Mouse (Mus musculus): ENCODE results near the gene Slfn14.
"Not testable (repeated sequence)": the region's sequence is repeated elsewhere in the genome, so short reads cannot be mapped to it uniquely, and the experiment has no call there.

Gene Slfn14

DNA sequence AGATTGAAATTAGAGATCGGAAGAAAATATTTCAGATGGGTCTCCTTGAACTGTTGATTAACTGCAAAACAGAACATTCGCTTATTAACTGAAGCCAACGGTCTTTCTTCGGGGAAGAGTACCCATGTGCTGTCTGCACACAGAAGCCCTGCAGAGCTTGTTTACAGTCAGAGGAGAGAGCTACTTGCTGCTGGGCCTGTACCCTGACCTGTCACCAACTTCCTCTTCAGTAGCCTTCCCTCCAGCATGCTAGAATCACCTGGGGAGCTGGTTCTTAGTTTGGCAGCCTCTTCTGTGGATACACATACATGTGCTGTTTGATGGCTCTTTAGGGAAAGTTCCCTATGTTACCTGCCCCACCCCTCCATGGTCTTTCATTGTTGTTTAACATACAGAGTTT lies 899 bp downstream of the Slfn14 start:
- DNase-seq (ENCODE audit: low spot score in 2 of 2): no peak

DNA sequence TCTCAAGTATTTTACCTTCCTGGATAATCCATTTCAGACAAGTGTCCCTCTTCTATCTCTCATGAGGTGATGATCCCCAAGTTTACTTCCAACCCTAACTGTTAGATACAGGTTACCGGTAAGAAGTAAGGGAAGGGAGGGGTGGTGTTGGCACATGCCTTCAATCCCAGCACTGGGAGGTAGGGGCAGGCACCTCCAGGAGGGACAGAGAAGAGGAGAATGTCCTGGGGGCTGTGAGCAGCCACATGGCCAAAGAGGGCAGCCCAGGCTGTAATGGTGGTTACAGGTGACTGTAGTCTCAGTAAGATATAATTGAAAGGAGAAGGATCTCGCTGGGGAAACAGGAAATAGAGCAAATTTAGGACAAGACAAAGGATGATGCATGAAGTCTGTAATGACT lies 4.4 kb downstream of the Slfn14 start:
- DNase-seq (ENCODE audit: low spot score in 2 of 2): no peak

DNA sequence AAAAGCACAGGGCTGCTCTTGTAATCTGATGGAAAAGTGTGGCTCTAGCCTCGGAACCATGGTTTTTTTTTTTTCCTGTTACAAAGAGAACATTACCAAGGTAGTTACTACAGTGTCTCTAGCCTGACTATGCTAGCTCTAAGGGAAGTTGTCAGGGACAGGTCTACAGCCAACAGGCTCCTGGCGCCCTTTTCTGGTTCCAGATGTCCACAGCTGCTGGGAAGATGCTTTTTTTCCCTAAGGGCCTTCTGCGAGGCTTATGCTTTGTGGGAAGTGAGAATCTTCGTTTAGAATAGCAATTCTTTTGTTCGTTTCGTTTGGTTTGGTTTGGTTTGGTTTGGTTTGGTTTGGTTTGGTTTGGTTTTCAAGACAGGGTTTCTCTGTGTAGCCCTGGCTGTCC lies 6.8 kb downstream of the Slfn14 start:
- no peak for DNase-seq (ENCODE audit: low spot score in 2 of 2)

DNA sequence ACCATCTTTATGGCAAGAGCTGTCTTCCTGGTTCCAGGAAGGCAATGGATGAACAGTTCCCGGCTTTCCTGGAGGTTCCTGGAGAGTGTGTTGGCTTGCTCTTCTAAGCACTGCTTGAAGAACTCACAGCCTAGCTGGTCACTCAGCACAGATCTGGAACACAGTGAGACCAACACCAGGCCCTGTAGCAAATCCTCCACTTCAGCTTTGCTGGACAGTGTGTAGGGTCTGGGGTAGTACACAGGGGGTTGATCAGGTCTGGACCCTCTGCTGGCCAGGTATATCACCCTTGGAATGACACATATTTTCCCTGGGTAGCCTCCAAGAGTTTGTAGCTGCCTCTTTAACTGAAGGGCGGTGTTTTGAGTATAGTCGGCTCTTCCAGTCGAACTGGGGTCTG lies 7.5 kb downstream of the Slfn14 start:
- no peak for DNase-seq (ENCODE audit: low spot score in 2 of 2)

DNA sequence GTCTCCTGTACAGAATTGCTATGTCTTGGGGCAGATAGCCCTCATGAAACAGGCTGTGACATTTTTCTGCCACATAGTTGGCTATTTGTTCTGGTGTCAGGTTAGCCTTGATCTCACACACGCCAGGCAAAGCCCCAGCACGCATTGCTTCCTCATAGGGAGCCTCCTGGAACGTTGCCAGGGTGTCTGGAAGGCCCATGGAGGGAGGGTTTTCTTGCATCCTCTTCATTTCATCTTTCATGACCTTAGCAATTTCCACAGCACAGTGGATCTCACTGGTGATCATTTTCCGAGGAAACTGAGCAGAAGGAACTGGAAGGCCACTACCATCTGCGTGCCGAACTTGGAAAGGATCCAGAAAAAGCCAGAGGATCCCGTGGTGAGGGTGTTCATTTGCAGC lies 10.3 kb downstream of the Slfn14 start:
- no peak for DNase-seq (ENCODE audit: low spot score in 2 of 2)

DNA sequence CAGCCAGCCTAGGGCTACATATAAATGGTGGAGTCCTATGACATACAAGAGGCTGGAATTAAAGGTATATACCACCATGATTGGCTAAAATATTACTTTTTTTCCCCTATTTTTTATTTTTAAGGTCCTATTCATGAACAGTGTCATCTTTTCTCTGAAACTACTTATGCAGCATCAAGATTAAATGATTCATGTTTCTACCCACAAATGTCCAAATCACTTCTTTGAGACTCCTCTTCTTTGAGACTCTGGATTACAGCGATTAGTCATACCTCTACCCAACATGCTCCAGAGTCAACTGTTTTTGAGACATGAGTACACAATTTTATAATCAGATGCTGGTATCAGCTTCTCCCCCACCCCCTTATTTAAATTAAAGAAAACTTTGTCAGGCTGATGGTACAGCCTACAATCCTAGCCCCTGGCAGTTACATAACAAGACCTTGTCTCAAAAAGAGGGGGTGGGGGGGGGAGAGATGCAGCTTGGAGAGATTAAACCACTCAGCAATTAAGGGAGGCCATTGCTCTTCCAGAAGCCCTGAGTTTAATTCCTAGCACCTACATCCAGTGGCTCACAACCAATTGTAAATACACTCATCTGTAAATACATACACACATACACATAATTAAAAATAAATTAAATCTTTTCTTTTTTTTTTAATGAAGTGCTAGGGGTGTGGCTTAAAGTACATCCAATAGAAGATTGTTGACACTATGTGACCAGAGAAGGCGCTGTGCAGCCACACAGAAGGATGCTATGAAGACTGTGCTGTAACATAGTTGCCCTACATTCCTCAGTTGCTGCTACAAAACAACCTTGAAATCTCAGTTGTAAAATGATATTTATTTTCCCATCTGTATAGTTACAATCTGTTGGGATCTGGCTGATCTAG lies 14.3 kb downstream of the Slfn14 start:
- DNase-seq (ENCODE audit: low spot score in 2 of 2): no peak

DNA sequence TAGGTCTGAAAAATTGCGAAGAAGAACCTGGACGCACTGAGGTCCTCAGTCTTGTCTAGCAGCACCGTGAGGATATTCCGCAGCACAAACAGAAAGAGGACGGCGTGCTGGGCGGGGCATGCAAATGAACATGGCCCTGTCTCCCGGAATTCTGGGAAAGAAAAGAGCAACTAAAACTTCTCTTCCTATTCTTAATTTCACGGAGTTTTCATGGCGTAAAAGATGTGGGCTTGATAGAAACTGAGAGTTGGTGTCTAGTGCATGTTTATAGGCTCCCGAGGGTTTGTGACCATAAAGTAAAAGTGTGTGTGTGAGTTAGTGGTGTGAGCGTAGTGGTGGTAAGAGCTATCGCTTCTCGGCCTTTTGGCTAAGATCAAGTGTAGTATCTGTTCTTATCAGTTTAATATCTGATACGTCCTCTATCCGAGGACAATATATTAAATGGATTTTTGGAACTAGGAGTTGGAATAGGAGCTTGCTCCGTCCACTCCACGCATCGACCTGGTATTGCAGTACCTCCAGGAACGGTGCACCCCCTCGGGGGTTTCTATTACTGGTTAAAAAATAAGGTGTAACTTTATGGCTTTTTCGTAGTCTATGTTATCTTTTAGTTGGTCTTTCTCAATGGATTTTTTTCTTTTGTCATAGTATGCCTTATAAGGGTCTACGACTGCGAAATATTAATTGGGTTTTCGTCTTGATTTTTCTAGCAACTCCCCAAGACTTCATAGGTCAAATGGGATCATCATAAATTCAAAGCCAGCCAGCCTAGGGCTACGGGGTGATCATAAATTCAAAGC lies 15.2 kb downstream of the Slfn14 start:
- DNase-seq (ENCODE audit: low spot score in 2 of 2): peak; percentile 64 to 77

DNA sequence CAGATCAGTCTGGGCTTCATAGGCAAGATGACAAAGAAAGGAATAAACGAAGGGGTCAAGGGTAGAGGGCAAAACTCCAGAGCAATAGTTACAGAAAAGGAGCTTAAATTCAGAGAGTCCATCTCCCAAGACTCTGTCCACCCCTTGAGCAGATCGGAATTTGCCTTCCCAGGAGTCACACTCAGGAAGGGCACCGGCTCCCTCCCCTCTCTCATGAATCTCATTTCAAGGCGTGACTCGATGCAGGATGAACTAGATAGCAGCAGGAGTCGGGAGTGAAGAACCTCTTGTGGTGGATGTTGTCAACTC lies 15.7 kb downstream of the Slfn14 start:
- DNase-seq (ENCODE audit: low spot score in 2 of 2): no peak

DNA sequence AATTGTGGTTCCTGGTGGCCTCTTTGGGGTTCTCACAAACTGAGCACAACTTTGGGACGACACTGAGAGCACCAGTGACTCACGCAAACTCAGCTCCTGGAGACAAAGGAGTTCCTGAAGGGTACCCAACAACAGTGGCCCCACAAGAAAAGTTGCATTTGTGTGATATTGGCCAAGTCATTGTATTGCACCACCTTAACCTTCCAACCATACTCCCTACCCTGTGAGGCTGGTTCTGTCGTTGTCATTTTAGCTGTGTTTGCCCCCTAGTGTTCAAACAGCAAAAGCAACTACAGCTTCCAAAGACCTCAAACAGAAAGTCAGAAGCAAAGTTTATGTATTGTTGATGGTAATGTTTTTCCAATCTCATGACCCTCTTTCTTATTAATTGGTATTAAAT lies 23.4 kb downstream of the Slfn14 start:
- DNase-seq (ENCODE audit: low spot score in 2 of 2): no peak

DNA sequence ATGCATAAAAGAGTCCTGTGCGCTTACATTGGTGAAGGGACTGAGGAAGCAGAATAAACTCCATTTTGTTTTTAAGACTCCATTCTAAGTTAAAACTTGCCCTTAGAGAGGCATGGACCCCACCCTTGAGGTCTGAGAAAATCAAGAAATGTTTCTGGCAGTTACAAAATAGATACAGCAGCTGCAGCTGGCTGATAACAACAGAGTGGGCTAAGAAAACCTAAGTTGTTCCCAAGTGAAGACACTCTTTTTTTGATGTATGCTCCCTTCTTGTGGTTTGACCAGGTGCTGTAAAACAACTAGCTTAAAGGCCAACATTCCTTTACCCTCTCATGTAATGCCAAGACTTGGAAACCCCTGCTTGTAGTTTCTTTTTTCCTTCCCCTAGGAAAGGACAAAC lies 23.9 kb downstream of the Slfn14 start:
- no peak for DNase-seq (ENCODE audit: low spot score in 2 of 2)

DNA sequence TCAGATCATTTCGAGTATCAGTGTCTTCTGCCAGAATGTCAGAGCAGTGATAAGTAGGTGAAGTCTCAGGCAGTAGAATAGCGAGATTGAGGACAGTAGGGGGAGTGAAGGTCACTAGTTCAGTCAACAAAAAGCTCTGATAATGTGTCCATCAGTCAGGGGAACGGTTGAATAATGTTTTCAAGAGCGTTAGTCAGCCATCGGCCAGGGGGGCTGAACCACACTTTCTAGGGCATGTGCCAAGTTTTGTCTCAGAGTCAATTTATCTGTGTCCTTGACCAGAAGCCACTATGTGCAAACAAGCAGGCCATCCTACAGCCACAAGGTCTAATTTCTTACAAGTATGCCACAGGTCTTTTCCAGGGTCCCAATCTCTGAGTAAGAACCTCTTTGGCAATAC lies 29.3 kb downstream of the Slfn14 start:
- DNase-seq (ENCODE audit: low spot score in 2 of 2): not testable (repeated sequence)

DNA sequence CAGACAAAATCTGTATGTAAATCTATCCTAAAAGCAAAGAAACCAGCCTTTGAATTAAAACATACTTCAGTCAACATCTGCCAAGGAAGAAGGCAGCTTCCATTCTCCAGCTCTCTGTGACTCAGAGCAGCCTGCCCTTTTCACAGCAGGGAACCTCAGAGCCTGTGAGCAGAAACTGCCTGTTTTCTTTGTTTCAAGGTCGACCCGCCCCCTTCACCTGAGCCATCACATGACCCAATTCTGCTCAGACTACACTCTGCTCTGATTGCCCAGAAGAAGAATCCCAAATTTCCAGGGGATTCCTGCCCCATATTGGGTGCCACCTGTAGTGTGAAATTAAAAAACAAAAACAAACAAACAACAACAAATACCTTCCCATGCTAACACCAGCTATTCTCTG lies 46.7 kb downstream of the Slfn14 start:
- DNase-seq (ENCODE audit: low spot score in 2 of 2): no peak

DNA sequence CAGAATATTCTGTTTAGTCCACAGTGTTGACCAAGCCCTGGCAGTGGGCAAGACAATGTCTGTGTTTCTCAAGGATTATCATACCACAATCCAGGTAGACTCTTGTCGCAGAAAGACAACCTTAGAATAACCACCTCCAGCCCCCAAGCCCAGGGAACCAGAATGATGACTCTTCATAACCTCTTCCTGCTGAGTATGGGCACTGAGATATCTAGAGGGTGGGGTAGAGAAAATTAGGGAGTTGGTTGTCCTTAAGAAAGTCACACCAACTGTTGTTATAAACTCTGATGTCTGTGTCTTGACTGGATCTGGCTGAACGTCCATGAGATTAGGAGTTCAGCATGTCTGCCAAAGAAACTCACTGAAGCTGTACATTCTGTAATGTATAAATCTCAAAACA lies 48.1 kb downstream of the Slfn14 start:
- no peak for DNase-seq (ENCODE audit: low spot score in 2 of 2)

DNA sequence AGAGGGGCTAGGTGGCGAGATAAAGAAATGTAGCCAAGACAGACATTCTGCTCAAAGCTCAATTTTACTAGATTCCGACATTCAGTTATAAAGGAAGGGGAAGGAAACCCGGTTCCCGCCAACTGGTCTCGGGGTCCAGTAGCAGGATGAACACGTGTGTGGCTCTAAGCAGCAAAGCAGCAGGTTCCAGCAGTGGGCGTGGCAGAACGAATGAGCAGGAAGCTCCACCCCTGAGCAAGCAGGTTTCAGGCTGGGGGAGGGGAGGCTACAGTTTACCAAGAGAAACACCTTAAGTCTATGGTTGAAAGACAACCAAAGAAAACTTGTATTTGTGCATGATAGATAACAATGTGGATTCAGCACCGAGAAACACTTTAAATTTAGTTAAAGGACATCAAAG lies 49.1 kb downstream of the Slfn14 start:
- not testable (repeated sequence) for DNase-seq (ENCODE audit: low spot score in 2 of 2)

DNA sequence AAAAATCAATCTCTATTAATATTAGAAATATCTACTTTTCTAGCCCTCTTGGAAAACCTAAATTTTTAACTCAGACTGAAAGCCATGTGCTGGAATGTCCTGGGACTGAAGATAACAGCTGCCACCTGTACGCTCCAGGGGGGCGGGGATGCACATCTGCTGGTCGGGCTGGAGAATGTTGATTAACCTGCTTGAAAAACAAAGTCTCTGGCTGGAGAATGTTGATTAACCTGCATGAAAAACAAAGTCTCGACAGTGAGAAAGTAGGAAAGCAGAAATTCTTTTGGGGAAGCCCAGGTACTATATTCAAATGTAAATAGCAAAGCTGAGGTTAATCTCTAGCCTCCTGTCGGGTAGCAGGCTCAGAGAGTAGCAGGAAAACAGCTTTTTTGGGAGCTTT lies 52.9 kb downstream of the Slfn14 start:
- not testable (repeated sequence) for DNase-seq (ENCODE audit: low spot score in 2 of 2)

DNA sequence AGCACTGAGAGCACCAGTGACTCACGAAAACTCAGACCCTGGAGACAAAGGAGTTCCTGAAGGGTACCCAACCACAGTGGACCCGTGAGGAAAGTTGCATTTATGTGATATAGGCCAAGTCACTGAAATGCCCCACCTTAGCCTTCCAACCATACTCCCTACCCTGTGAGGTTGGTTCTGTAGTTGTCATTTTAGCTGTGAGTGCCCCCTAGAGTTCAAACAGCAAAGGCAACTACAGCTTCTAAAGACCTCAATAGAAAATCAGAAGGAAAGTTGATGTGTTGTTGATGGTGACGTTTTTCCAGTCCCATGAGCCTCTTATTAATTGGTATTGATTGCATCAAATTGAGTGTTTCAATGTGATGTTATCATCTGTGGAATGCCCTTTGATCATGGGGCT lies 55.6 kb downstream of the Slfn14 start:
- DNase-seq (ENCODE audit: low spot score in 2 of 2): no peak

DNA sequence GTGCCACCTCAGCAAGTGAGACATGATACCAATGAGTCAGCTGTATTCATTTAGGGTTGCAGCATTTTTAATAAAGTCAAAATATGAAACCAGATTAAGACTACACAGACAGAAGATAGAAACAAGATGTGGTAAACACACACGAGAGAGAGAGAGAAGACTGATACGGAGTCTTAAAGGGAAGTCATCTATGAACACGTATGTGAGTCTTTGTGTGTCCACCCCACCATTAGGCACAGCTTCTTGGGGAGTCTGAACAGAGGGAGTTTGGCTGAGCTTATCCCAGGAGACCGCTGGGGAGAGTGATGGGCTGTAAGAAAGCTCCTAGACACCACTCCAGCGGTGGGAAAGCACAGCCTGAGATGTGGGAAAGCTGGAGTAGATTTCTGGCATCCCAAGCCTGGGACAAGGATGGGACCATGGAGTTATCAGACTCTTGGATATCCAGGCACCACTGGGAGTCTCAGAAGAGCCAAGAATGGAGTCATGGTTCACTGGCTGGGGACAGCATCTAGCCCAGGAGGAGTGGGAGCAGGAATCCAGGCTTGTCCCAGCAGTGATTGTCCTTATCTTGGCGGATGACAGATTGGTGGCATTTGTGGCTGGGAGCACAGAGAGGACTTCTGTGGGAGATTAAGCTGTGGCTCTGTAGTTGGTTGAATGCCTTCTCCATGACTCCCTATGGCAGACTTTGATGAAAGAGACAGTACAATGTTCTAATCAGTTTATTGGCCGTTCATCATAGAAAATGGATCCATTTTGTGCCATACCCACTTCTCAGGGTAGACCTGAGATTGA lies 58.4 kb downstream of the Slfn14 start:
- no peak for DNase-seq (ENCODE audit: low spot score in 2 of 2)

DNA sequence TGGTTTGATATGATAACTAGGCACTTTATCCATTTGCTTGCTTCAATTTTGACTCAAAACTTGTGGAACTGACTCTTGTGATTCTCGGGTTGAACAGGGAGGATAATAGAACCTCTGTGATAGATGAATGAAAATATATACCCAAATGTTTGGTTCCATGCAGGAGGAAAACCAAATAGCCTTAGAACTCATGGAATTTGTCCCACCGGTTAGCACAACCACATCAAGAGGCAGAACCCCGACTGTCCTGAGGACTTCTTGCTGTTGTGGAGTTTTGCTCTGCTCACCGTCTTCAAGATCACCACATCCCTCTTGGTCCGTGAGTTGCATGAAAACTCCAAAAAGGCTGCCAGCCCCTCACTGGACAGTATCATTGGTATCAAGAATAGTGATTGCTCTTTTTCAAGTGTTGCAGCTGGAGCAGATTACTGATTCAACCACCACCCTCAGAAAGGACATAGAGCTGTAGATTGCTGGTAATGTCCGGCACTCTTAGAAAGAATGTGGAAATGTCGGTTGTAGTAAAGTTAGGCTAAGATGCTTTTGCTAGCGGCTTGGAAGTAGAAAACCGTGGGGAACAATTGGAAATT lies 61.1 kb downstream of the Slfn14 start:
- DNase-seq (ENCODE audit: low spot score in 2 of 2): no peak

Data from spleen, postnatal 14 days (tissue).